Mouse (Mus musculus) ovary, adult 18-20 months (tissue): ENCODE results near the gene Sertad1.
"Not testable (repeated sequence)": the region's sequence is repeated elsewhere in the genome, so short reads cannot be mapped to it uniquely, and the experiment has no call there.

Source experiments
- DNase-seq: peaks from one replicate; pipeline ENCODE4 v3.0.0; 2022; ENCODE audit warnings: low spot score, mixed read lengths

The Sertad1 gene

DNA sequence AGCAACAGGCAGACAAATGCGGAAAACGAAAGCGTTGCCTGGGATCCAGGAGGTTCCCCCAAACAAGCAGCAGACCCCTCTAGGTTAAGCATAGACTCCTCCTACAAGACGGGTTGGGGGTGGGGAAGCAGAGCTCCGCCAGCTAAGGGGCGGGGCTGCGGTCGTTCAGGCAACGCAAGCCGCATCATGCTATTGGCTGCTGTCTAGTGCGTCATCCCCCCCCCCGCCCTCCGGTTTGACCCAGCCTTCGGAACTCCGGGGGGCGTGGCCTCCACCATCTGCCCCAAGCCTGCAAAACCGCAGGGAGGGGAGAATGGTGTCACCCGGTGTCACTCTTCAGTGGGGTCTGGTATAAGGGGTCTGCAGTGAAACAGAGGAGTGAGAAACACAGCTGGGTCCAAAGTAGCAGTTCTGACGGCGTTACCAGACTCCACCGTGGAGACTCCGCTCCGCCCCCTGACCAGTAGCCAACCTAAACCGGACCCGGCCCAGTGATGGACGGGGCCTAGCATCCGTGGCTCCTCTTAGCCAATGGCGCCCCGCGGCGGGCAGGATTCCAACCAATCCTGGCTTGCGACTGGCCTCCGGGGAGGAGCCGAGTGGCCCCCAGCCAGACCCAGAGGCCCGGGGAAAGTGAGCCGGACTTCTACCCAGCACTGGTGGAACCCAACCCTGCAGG is 13.4 kb upstream of the Sertad1 start, which contains the start of gene Sertad3:
Gene Sertad3 (plus strand): TSS at position 613 of the 679 bp plus-strand sequence.
- DNase-seq, result peak; percentile 98

DNA sequence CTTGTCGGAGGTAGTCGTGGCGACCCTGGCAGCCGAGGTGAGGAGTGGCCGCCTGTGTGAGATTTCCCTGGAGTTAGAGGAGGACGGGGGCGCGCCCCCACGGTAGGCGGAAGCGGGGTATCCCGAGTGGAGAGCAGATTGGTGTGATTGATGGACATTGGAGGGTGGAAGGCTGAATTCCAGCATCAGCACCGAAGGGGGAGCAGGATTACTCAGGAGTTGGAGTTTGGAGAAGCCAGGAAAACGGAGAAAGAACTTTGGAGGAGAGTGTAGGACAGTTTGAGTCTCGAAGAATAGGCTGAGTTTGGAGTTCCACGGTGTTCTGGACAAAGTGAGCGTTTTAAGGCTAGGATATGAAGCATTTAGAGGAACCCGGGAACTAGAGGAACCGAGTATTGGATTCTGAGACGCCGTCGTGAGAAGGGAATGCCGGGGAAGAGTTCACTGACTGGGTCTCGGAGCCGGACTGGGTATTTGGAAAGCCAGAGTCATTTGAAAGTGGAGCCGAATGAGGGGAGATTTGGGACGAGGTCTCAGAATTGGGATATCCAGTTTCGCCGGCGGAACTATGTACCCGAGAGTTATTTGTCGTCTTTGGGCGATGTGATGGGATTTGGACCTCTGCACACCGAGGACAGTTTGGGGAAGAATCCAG is 12.7 kb upstream of the Sertad1 start:
- no peak for DNase-seq

DNA sequence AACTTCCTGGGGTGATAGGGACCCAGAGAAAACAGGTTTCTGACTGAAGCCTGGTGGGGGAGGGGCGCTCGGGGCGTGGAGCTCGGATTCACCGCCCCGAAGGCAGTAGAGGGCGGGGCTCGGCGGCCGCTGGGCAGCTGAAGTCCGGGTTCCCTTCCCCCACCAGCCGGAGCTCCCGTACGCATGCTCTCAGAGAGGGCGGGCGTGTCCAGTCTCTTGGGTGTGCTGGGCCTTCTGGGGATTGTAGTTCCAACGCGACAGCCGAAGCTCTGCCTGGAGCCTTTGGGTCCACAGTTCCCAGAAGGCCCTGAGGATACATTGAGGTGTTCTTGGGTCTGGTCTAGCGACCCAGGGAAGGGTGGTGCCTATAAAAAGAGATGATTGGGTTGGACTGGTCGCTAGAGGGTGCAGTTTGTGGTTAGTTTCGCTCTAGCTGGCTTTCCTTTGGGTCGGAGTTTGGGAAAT is 12.2 kb upstream of the Sertad1 start:
- peak; percentile 99 for DNase-seq

DNA sequence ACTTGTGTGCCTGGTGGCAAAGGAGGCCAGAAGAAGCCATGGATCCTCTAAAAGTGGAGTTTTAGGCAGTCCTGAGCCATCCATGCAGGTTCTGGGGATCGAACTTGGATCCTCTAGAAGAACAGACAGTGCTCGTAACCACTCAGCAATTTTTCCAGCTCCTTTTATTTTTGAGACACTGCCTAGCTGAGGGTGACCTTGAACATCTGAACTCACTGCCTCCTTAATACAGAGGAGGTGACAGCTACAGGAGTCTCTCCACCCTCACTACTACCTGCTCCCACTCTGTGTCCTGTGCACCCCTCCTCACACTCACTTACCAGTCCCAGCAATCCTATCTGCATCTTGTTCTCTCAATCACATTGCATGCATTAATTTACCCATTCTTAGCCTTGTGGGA is 11.1 kb upstream of the Sertad1 start:
- DNase-seq, result no peak

DNA sequence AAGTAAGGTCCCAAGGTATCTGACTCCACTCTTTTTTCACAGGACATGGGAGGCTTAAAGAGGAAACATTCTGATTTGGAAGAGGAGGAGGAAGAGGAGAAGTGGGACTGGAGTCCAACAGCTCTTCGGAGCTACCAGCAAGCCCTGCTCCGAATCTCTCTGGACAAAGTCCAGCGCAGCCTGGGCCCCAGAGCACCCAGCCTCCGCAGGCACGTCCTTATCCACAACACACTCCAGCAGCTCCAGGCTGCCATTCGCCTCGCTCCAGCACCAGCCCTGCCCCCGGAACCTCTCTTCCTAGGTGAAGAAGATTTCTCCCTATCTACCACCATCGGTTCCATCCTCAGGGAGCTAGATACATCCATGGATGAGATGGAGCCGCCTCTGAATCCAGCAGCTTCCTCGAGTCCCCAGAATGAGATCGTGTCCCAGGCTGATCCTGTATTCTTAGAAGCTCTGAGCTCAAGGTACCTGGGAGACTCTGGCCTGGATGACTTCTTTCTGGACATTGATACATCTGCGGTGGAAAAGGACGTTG is 10.5 kb upstream of the Sertad1 start:
- no peak for DNase-seq

DNA sequence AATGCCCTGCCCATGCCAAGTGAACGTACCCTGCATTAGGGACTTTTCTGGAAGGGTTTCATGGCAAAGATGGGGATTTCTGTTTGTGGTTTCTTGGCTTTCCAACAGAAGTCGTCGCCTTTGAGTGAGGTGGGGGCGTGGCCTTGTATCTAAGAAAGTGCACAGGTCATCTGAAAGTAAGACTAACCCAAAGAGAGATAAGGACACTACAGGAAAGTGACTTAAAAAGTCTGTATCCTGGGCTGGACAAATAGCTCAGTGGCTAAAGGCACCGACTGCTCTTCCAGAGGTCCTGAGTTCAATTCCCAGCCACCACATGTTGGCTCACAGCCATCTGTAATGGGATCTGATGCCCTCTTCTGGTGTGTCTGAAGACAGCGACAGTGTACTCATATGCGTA is 8.1 kb upstream of the Sertad1 start:
- no peak for DNase-seq

DNA sequence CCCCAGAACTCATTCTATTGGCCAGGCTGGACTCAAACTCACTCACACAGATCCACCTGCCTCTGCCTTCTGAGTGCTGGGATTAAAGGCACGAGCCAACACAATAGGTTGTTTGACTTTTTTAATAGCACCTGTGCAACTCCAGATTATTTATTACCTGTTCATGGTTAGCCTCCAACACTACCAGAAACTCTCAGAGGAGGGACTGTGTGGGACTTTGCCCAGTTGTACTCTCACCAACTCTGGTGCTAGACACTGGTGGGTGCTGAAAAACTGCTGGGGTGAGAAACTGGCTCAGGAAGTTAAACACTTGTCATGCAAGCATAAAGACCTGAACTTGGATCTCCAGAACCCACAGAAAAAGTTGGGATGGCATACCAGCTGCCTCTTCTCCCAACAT is 7.0 kb upstream of the Sertad1 start:
- no peak for DNase-seq

DNA sequence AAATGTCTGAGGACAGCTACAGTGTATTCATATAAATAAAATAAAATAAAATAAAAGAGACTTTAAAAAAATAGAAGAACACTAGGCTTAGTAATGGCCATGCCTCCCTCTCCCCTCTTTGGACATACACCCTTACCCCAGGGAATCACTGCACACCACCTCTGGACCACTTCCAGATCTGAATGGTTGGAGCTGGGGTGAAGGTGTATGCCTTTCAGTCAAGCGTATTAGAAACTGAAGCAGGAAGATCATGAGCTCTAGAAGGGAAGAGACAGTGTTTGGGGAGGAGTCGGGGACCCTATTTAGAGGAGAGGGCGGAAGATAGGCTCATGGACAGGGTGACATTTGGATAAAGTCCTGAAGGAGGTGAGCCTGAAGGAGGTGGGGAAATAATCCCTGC is 6.2 kb upstream of the Sertad1 start:
- DNase-seq, result no peak

DNA sequence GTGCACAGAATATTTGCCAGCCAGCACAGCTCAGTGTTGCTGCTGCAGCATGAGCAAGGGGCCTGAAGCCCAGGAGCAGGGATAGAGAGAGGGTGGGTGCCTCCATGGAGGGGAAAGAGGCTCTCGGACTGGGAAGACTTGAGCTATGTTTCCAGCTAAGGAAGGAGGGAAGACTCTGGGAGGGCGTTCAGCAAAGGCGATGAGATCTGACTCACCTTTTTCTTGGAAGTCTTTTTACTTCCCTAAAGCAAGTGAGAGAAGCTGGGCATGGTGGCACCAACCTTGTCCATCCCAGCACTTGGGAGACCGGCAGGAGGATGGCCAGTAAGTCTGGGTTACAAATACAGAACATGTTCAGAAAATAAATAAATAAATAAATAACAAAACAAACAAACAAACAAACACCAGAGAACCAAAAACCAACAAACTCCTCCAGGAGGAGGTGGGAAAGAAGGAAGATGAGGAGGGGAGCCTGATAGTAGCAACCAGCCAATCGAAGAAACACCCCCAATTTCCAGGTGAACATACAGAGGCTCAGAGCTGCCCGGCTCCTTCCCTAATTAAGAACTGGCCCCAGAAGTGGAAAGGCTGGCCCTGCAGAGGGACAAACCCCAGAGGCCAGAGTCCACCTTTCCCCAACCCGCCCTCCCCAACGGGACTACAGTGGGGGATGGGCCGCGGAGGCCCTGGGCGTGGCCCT is 5.6 kb upstream of the Sertad1 start:
- DNase-seq, result no peak

DNA sequence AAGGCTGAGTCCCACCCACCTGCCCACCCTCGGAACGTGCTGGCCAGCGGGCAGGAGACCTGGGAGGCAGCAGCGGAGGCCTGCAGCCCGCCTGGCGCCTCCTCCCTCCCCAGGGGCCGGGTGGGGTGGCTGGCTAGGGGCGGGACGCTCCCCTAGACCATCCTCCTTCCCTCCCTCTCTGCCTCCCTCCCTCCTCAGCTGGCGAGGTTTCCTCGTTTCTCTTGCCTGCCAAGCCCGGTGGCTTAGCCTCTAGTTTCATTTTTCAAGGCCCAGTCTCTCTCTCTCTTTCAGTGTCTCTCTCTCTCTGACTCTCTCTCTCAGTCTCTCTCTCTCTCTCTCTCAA is 5.1 kb upstream of the Sertad1 start:
- peak; percentile 96 for DNase-seq

DNA sequence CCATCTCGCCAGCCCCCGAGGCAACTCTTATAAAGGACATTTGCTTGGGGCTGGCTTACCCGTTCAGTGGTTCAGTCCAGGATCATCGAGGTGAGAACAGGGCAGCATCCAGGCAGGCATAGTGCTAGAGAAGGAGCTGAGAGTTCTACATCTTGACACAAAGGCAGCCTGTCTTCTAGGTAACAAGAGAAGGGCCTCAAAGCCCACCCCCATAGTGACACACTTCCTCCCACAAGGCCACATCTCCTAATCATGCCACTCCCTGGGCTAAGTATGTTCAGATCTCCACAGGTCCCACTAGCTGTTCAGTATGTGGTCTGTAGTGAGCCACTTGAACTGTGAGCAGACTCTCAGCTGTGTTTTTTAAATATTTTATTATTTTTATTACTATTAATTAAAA is 2.9 kb upstream of the Sertad1 start:
- DNase-seq, result no peak

DNA sequence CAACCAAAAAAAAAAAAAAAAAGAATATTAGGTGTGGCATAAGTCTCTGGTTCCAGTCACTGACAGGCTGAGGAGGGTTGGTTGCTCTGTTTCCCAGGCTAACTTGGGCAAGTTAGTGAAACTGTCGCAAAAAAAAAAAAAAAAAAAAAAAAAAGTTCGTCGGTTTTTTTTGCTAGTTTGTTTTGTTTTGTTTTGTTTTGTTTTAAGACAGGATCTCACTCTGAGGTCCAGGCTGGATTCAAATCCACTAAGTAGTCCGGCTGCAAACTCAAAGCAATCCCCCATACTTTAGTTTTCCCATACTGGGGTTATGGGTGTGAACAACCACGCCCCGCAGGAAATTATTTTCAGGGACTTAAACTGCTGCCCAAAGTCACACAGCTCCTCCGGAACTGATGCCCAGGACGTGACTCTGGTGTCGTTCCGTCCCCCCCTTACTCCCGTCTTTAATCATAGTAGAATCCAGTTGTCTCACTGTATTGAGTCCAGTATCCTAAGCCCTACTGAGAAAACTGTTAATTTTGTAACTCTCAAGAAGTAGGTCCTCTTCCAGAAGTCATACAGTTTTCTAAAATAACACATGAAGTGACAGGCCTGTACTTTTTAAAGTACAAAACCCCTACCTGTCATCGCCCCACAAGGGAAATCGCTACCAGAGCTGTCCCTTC is 474 bp upstream of the Sertad1 start:
- DNase-seq, result no peak

DNA sequence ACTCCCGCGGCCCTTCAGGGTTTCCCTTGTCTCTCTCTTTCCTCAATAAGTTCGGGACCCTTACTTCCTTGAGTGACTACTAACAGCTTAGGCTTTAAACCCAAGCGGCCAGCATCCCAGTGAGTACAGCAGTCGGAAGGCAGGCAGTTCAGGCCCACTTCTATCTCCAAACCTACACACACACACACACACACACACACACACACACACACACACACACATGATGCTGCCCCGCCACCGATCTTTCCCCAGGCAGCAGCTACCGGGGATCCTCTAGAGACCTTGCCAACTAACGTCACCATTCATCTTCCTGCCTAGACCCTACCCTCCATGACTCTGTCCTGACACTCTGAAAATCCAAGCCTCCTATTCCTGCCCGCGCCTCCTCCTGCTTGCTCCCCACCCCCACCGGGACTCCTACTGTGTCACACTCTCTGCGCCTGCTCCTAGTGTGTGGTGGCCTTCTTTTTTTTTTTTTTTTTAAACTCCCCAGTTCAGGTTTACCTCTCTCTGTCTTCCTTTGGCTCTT is 1.1 kb downstream of the Sertad1 start:
- DNase-seq, result peak; percentile 57

DNA sequence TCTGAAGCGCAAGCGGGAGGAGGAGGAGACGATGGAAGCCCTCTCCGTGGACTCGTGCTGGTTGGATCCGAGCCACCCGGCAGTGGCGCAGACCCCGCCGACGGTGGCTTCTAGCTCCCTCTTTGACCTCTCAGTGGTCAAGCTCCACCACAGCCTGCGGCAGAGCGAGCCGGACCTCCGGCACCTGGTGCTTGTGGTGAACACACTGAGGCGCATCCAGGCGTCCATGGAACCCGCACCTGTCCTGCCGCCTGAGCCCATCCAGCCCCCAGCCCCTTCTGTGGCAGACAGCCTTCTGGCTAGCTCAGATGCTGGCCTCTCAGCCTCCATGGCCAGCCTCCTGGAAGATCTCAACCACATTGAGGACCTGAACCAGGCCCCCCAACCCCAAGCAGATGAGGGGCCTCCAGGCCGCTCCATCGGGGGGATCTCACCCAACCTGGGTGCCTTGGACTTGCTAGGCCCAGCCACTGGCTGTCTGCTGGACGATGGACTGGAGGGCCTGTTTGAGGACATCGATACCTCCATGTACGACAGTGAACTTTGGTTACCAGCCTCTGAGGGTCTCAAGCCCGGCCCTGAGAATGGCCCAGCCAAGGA is 2.7 kb downstream of the Sertad1 start:
- no peak for DNase-seq

DNA sequence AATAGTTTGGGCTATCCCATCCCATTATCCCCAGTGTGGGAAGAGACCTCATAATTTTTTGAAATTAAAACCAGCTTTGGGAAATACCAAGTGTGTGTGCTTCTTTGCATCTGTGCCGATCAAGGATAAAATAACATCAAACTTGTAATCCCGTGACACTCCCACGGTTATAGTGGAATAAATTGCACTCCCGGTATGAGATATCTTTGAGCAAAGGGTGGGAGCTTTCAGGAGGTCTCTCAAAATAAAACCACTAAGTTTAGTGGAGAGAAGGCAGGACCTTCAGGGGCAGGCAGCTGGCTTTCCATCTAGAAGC is 3.5 kb downstream of the Sertad1 start:
- DNase-seq, result no peak

DNA sequence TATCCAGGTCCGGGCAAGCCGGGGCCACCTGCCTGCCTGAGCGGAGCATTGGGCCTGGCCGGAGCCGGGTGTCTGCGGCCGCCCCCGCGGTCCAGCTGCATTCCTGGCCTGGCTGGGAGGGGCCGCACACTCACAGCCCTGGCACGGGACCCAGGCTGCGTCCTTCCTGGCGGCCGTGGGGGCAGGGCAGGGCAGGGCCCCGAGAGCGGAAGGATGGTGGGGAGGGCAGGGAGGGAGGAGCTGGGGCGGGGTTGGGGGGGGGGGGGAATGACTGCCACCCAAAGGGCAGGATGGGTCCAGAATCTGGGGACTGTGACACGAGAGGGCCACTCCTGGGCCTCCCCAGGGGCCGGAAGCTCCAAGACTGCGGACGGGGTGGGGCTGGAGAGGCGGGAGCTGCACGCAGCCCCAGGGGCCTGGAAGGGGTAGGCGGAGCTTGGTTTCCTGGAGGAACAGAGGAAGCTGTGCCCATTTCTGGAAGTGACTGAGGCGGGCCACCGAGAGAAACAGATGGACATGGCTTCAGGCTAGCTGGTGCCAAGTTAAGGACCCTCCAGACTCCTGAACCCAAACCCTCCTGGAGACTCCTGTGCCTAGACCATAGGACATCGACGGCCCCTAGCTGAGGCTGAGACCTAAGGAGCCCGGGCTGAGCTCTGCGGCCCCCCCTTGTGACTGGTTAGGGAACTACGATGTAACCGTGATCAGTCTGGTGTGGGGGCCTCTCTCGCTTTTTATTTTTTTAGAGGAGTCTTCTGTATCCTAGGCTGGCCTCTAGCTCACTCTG is 4.0 kb downstream of the Sertad1 start:
- peak; percentile 92 for DNase-seq

DNA sequence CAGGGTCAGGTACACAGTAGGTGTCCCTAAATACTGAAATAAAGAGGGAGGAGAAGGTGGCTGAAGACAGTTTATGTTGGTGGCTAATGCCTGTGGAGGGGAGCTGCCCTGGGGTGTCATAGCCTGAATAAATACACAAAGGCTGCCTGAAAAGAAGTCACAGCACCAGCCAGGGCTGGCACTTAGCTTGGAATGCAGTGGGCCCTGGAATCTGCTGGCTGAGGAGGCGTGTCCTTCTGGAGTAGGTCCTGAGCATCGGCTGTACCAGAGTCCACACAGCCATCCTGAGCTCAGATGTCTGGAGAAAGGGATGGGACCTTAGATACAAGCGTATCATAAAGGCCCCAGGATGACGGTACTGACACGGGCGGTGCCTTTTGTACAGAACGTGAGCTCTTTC is 5.1 kb downstream of the Sertad1 start:
- DNase-seq, result no peak

DNA sequence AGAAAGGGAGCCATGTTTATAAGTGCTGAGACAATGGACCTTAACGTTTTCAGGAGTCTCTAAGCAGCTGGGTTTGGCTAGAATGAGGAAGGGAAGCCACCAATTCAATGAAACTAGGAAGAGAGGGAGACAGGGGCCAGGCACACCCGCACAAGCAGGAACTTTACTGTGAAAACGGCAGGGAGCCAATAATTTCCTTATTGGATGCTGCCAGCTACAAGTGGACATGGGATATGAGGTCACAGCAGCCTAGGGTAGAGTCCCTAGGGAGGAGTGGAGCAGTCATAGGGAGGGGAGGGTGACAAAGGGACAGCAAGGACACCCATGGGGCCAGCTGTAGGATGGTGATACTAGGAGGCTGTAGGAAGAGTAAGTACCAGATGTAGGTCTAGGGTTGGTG is 6.3 kb downstream of the Sertad1 start:
- DNase-seq, result no peak

DNA sequence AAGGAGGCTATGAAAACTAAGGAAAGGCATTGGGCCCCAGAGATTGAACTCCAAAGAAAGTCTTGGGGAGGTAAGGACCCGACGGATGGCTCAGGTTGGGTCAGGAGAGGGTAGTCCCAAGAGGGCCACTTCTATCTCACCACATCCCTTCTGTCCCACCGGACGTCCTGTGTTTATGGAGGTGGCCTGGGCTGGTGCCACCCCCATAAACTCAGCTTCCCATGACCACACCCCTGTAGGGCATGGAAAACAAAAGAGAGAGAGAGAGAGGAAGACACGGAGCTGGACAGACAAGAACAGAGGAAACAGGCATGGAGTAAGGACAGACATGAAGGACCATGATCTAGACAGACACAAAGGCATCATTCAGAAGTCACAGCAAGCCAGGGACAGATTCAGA is 6.7 kb downstream of the Sertad1 start:
- no peak for DNase-seq

DNA sequence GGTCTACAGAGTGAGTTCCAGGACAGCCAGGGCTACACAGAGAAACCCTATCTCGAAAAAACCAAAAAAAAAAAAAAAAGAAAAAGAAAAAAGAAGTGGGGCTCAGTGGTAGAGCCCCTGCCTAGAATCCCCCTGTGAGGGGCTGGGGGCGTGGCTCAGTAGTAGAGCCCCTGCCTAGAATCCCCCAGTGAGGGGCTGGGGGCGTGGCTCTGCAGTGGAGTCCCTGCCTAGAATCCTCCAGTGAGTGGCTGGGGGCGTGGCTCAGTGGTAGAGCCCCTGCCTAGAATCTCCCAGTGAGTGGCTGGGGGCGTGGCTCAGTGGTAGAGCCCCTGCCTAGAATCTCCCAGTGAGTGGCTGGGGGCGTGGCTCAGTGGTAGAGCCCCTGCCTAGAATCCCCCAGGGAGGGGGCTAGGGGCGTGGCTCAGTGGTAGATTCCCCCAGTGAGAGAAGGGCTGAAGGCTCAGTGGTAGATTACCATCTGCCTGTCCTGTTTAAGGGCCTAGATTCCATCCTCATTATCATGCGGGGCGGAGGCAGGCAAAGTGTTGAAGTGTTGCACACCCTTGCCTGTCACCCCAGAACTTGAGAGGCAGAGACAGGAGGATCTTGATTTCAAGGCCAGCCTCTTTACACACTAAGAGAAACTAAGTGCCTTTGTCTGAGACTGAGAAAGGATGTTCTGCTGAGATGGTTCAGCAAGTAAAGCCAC is 8.1 kb downstream of the Sertad1 start:
- not testable (repeated sequence) for DNase-seq

DNA sequence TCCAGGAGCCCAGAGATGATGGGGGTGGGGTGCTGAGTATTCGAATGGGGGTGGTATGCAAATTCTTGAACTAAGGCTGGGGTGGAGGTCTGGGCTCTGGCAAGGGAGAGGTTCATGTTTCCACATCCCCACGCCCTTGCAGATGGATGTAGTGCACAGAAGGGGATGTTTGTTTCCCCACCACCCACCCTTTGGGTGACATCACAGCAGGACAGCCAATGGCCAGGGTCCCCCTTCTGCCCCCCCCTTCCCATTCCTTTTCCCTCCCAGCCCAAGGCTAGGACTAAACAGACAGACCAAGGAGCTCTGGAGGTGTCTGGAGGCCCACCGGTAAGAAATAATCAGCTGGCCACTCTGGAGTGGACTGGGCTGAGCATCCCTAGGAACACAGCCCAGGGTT is 12.3 kb downstream of the Sertad1 start, which contains the start of gene Prx:
Gene Prx (plus strand): TSS at position 289 of the 400 bp plus-strand sequence.
- no peak for DNase-seq
